Mouse (Mus musculus) adrenal gland, postnatal 4 days (tissue): ENCODE measurements around the gene Hdgfl2. TPM values are rescaled to one million over a fixed set of nuclear protein-coding genes. Genes with fewer than 3 reads are reported as not detected.

ENCODE experiments used
- DNase-seq, 2 experiments: peaks; one replicate each; pipeline ENCODE4 v3.0.0; 2021 to 2022; ENCODE audit warnings: low spot score in 2 of 2, mixed read lengths in 2 of 2
- long read RNA-seq, 2 experiments: library from polyadenylated mRNA; stranded (forward); transcript quantifications; one replicate each; pipeline ENCODE4 v2.0.0; 2021
- total RNA-seq, 2 experiments: library from RNA; stranded (reverse); gene quantifications; 2 replicates each; pipeline ENCODE4 v1.2.3; 2021

The Hdgfl2 gene
- 10 to 100 TPM; 73.1 to 85.1 TPM for total RNA-seq
- long read RNA-seq, experiment 1, transcript Hdgfl2-212 (16 exons, 2,270 nt) = major isoform, 26 of 102 reads
- long read RNA-seq, experiment 1, transcript Hdgfl2-210 (16 exons, 2,238 nt) = minor isoform, 9 of 102 reads
- long read RNA-seq, experiment 1, partial matches to known transcripts = 12 of 102 reads
- long read RNA-seq, experiment 1, other reads (novel, unspliced or antisense) = 52 of 102 reads
- long read RNA-seq, experiment 2, transcript Hdgfl2-212 (16 exons, 2,270 nt) = major isoform, 56 of 223 reads
- long read RNA-seq, experiment 2, transcript Hdgfl2-210 (16 exons, 2,238 nt) = minor isoform, 25 of 223 reads
- long read RNA-seq, experiment 2, partial matches to known transcripts = 21 of 223 reads
- long read RNA-seq, experiment 2, other reads (novel, unspliced or antisense) = 115 of 223 reads

DNA sequence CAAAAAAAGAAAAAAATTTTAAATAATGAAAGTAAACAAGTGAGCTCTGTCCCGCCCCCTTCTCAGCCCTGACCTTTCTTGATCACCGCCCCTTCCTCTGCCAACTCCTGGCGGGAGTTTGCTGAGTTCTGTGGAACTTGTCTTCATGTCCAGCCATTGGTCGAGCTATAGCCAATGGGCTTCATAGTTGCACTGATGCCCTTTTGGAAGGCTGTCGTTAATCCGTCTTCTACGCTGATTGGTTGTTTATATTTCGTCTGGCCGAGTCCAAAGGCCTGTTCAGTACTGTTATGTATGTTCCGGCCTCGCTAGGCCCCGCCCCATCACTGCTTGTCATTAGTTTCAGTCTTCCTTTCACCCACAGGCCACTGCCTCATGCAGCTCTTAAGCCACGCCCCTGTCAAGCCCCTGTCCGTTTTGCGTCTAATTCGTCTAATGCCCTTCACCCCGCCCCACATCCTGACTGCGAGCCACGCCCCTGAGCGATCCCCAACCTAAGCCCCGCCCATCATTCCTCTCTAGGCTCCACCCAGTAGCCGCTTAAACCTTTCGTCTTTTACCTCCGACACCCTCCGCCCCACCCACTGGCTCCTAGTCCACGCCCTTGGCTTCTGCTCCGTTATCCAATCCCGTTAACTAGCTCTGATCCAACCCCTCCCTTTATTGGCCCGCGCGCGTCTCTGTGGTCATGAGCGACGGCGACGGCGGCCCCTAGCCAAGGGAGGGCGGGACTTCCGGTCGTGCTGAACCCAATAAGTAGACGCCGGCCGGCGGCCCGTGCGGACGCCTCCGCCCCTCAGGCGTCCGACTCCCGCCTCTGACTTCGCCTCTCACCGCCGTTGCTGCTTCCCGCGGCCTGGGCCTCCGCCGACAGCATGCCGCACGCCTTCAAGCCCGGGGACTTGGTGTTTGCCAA is at the start of gene Hdgfl2:
Hdgfl2 (plus strand) TSS at position 755 of the 916 bp plus-strand sequence.
- DNase-seq = peak; percentile 96 to 98

DNA sequence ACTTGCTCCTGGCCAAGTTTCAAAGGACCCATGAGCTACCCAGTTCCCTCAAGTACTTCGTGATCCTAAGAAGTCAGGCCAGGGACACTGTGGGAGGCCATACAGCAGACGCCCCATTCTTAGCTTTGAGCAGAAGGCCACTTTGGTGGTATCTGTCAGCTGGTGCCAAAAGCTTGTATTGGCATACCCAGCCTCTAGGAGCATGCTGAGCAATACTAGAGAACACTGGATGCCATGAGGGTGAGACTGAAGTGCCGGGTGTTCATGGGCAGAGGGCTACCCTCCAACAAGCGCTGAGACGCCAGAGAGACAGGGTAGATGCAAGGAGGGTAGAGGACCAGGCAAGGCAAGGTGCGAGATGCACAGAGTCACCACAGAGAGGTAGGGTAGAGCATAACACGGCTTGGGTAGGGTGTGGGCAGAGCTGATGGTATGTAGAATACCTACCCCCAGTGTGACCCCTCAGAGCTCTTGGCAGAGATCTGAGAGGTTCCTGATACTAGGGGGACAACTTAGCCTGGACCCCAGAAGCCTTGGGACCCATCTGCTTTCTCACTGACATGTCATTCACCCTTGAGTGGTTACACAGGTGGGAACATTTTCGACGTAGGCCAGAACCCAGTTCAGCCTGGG is 49.1 kb upstream of the Hdgfl2 start:
- no peak for DNase-seq

DNA sequence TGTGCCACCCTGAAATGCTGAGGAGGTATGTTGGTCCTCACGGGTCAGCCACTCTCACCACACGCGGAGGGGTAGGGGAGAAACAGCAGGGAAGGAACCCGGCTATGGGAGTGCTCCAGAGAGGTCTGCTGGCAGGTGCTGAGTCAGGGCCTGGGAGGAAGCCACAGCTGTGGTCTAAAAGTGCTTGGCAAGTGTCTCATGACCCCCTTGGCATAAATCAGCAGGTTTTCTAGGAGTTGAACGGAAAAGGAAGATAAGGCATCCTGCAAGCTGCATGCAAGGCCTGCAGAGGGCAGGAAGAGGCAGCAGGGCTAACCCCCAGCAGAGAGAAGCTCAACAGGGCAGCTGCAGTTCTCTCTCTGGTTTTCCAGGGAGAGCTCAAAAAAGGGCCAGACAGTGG is 48.5 kb upstream of the Hdgfl2 start:
- DNase-seq = no peak

DNA sequence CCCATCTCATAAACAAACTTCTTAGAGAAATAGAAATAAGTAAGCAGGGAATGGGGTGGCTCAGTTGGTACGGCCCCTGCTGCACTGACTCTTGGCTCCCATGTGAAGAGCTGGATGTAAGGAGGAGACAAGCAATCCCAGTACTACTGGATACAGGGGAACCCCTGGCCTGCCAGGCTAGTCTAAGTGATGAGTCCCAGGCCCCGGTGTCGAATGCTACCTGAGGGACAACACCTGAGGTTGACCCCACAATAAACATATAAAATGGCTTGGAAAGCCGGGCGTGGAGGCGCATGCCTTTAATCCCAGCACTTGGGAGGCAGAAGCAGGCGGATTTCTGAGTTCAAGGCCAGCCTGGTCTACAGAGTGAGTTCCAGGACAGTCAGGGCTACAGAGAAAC is 48.0 kb upstream of the Hdgfl2 start:
- no peak for DNase-seq

DNA sequence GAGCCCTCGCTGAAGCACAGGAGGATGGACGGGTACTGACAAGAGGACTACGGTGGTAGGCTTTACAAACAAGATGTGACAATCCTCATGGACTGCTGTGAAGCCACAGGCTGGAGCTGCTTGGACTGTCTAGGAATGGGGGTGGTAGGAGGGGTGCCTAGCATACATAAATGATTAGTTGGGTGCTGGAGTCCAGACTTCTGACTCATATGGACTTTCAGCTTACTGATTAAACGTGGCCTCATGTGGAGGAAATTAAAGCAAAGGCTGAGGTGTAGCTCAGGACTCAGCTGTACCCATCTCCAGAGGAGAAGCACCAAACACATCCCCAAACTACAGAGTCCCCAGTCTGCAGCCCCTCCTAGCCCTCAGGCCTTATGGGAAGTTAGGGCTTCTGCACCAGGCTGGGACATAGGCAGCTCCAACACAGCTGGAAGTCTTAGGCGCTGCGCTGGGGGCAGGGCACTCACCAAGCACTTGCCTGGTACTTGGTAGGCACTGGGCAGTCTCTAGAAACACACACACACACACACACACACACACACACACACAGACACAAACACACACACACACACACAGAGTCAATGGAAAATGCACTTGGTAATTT is 47.2 kb upstream of the Hdgfl2 start:
- DNase-seq = no peak

DNA sequence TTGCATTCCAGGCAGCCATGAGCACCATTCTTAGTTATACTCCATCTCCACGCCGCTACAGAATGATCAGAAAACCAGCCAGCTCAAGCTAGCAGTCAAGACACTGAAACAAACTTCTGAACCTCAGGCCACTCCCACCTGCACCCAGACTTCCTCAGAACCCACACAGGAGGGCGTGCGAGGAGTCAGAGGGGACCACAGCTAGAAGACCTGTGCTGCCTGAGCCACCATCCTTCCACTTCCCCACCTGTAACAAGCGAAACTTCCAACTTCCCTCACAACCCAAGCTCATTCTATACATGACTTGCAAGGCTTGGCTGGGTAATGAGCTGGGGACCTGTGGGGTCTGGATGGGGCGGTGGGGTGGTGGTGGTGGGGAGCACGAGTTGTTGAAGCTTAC is 46.6 kb upstream of the Hdgfl2 start:
- DNase-seq = no peak

DNA sequence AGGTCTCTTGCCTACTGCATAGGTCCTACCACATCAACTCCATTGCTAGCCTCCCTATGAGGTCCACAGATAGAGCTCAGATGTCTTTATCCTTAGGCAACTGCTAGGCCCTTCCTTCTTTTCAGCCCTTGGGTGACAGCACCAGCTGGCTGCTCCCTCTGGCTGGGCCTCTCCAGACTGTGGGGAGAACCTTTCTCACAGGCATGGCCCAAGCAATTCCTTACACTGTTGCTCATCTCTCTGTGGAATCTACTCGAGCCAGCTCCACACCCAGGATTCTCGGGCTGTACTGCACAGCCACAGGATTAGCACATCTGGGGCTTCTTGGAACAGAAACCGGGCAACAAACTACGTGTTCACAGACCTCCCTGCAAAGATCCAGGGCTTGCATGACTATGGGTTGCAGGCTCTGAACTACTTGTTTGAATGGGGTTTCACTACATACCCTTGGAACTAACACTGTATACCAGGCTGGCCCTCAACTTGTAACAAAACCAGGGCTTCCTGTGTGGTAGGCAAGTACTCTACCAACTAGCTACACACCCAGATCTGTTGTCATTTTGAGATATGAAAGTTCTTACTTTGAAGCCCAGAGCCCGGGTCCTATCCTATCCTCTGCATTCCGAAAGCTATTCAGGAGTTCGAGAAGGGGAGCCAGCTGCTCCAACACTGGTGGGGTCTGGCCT is 45.3 kb upstream of the Hdgfl2 start:
- DNase-seq = no peak

DNA sequence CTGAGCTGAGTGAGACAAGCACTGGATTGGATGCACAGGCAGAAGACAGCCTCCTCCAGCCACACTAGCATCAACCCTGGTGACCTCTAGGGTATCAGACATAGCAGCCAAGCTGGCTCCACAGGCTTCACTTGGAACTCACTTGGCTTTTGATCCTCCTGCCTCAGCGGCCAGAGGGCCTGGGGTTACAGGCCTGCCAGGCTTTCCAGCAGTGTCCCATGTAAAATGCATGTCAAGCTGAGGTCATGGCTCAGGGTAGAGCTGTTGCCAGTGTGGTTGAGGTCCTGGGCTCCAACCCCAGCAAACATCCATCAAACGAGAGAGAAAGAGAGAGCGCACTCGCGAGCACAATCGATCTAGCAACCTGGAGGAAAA is 44.7 kb upstream of the Hdgfl2 start:
- no peak for DNase-seq

DNA sequence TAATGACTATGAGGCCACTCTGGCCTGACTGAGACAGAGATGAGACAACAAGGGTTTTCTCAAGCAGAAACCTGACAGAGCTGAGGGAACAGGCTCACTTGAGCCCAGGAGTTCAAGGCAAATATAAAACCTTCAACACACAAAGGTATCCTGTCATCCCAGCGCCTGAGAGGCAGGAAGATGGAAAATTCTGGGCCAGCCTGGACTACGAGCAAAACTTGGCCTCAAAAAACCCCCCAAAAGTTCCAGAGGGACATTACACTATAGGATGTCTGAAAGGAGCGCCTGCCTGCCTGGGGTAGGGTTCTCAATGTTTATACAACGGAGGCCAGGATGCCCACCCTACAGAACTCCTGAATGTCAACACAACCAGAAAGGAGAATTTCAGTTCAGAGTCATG is 44.2 kb upstream of the Hdgfl2 start:
- DNase-seq = no peak

DNA sequence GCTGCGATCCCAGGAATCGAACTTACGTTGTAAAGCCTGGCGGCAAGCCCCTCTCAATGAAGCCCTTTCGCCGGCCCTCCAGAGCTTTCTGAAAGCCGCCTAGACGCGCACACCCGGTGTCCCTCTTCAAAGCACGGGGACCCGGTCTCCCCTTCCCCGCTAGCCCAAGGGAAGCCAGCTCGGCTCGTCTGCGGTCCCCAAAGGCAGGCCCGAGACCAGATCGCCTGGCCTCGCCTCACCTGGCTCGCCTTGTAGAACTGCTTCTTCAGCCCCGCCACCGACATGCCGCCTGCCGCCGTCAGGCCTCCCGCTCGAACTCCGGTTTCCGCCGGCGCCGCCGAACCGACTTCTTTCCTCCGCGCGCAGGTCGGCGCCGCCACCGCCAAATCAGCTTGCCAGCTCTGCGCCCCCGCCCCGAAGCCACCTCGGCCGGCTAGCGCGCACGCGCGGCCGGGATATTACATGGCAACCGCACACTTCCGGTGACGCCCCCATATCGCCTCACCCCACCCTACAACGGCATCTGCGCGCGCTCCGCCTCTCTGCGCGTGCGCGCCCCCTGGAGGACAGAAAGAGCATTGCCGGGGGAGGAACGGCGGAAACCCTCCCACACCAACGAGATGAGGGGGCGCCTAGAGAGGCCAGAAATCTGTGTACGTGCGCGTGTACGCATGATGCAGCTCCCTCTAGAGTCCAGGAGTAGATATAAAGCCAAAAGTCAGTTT is 43.1 kb upstream of the Hdgfl2 start, which contains the start of gene Sh3gl1:
Sh3gl1 (minus strand) TSS at position 460 of the 725 bp plus-strand sequence.
- peak; percentile 99 for DNase-seq

DNA sequence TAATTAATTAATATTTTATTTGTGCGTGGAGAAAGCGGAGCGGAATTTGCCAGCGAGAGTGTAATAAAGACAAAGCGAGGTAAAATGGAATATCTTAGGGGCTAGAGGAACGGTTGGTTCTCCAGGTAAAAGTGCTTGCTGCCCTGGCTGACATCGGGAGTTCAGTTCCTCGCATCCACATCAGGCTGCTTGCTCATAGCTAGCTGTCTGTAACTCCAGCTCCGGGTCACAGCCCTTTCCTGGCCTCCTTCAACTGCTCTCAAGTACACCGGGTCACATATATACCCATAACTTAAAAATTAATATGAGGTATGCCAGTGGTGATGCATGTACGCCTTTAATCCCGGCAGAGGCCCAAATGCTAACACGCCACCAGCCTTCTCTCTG is 42.5 kb upstream of the Hdgfl2 start:
- no peak for DNase-seq

DNA sequence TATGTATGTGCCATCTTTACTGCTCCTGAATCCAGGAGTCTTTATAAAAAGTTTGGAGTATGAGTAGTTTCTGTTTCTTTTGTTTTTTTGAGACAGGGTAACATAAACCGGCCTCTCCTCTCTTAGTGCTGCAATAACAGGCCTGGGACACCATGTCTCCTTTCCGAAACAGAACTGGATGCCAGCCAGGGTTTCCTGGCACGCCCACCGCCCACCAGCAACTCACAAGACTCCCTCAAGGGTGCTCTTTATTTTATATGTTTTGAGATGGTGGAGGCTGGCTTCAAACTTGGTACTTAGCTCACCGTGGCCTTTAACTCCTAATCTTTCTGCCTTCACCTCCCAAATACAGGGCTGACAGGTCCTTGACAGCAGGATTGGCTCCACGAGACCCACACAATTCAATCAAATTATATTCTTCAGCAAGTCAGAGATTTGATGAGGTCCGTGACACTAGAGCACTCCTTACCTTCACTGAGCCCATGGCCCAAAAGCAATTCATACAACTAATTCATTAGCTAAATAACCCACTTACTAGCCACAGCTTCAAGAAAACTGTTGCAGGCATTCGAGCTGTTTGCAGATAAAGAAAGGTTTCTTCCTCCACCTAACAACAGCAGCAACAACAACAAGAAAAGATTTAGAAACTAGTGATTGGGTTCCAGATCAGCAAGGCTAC is 40.7 kb upstream of the Hdgfl2 start:
- DNase-seq = no peak

DNA sequence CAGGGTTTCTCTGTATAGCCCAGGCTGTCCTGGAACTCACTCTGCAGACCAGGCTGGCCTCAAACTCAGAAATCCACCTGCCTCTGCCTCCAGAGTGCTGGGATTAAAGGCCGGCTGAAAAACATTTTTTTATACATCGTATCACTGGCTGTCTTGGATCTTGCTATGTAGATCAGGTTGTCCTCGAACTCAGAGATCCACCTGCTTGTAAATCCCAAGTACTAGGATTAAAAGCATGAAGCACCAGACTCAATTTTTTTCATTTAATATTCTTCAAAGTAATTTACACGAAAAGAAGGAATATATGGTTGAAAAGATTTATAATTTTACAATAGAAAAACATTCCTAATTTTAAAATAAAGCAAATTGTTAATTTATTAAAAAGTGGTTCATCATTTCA is 40.1 kb upstream of the Hdgfl2 start:
- no peak for DNase-seq

DNA sequence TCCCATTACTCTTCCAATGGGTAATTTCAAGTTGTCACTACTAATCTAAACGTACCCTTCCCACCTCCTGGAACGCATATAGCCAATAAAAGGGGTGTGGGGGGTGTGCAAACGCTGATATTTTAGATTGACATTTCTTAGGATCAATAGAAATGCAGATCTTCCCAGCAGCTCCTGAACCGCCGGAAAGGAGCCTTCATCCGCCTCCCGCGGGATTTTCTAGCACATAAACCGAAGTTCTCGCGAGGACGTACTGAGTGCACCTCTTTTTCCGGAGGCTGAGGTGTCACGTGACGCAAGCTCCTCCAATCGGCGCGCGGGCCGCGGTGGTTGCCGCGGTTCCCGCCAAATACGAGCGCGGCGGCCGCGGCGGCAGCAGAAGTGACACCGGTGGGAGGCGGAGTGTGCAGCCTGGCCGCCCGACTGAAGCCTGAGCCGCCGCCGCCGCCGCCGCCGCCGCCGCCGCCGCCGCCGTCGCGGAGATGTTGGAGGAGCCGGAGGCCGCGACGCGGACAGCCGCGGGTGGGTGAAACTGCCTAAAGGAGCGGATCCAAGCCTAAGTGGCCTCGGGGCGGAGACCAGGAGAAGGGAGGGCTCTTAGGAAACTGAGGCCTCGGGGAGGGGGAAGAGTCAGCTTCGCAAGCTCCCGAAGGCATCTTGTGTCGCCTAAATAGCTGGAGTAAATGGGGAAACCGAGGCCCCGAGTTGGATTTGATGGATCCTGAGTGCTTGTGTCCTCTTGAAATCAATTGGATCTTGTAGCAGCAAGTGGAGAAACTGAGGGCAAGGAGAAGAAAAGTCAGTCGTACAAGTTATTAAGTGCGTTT is 39.2 kb upstream of the Hdgfl2 start, which contains the start of gene Chaf1a:
Chaf1a (plus strand) TSS at position 410 of the 827 bp plus-strand sequence.
- DNase-seq = peak; percentile 91

DNA sequence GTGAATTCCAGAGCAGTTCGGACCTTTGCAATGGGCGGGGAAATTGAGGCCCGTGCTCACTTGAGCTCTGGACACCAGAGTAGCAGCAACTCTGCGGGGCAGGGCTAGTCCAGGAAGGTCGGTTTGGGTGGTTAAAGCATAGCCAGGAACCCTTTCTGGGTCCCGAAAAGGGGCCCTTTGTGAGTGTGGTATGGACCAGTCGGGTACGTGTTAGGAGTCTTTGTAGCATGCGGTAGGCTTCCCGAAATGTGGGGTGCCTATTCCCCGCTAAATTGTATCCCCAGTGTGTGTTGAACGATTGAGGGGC is 38.6 kb upstream of the Hdgfl2 start:
- DNase-seq = no peak

DNA sequence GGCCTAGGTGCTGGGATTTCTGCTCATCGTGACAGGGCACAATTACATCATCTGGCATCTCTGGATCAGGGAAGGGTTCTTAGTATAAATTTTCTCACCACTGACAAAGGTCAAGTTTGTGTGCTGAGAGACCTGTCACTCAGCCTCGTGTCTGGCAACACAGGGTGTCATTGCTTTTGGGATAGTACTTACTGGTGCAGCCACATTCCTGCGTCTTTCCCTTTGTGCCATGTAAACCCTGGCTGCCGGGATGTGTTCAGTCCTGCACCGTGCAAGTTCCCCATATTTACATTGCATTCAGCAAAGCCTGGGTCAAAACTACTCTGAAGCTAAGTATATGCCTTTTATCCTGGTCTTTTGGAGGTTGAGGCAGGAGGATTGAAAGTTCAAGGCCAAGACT is 28.1 kb upstream of the Hdgfl2 start:
- DNase-seq = no peak

DNA sequence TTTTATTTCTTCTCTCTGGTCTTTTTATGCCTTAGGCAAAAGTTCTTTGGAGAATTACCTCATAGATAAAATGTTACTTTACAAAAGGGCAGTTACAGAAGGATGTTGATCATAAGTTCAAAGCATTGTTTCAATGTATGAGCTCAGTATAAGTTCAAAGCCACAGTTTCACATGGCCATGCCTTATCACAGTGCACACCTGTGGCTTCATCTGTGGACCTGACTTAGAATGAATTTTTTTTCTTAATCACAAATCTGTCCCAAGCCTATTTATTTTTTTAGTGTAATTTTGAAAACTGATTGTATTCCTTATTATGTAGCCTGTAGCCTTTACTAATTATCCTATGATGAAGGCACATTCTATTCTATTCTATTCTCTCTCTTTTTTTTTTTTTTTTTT is 24.5 kb upstream of the Hdgfl2 start:
- no peak for DNase-seq

DNA sequence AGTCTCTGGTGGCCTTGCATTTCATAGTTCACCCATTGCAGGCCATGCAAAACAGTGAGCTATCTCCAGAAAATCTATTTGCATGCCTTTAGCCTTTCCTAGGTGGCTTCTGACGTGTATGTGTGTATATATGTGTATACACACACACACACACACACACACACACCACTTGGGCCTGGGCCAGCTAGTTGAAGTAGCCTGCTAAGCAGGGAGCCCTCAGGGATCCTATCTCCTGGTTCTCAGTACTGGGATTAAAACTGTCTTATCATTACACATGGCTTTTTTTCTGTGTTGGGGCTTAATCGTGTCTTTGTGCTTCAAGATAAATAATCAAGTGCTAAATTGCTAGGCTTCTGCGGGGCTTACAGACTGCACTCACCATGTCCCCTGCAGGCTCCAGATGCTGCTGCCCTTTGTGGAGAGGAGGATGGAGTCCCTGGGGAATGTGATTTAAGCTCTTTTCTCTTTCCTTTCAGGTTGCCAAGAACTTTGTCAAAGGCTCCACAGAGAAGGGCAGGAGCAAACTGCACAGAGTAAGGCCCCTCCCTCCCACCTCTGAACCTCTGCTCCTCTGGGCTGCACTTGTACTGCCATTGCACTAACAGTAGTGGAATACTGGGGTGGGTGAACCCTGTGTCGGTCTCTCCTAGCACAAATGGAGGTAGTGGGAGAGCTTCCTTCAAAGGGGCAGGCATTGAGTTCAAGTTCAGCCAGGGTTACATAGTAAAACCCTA is 23.3 kb upstream of the Hdgfl2 start:
- no peak for DNase-seq
